Mouse (Mus musculus) kidney, embryonic 15.5 days (tissue): ENCODE data around the gene Mvp. TPM values are rescaled to one million over a fixed set of nuclear protein-coding genes. Genes with fewer than 3 reads are reported as not detected.

Experiments
- ATAC-seq: fragments of 200-750 bp; cut with Nextera tagmentation; replicated peaks from 2 replicates; pipeline ENCODE4 v1.8.0; 2017; ENCODE audit warnings: moderate TSS enrichment; ENCODE audit not compliant: low FRiP score
- H3K27ac ChIP-seq: fragments of 300-500 bp; sonication (generic); 2 replicates; pipeline ENCODE4 v1.5.1; 2015; ENCODE audit warnings: mild to moderate bottlenecking, inconsistent platforms
- H3K27me3 ChIP-seq: fragments of 300-500 bp; sonication (generic); 2 replicates; pipeline ENCODE4 v1.6.1; 2015; ENCODE audit warnings: inconsistent platforms
- H3K36me3 ChIP-seq: fragments of 300-500 bp; sonication (generic); 2 replicates; pipeline ENCODE4 v1.6.1; 2015; ENCODE audit warnings: inconsistent platforms
- H3K4me1 ChIP-seq: fragments of 300-500 bp; sonication (generic); 2 replicates; pipeline ENCODE4 v1.6.1; 2015; ENCODE audit warnings: inconsistent platforms
- H3K4me2 ChIP-seq: fragments of 300-500 bp; sonication (generic); 2 replicates; pipeline ENCODE4 v1.6.1; 2015; ENCODE audit warnings: moderate library complexity, mild to moderate bottlenecking, inconsistent platforms
- H3K4me3 ChIP-seq: fragments of 300-500 bp; sonication (generic); replicated peaks from 2 replicates; pipeline ENCODE4 v1.5.1; 2015; ENCODE audit warnings: mild to moderate bottlenecking, inconsistent platforms
- H3K9ac ChIP-seq: fragments of 300-500 bp; sonication (generic); 2 replicates; pipeline ENCODE4 v1.6.1; 2015; ENCODE audit warnings: mild to moderate bottlenecking, inconsistent platforms
- H3K9me3 ChIP-seq: fragments of 300-500 bp; sonication (generic); replicated peaks from 2 replicates; pipeline ENCODE4 v1.6.1; 2016; ENCODE audit warnings: inconsistent platforms
- WGBS: fragments of 180-500 bp; shearing (Covaris S2); methylation state at CpG from one replicate; pipeline ENCODE4 v1.1.7; 2015; ENCODE audit warnings: mixed read lengths; 5-methylcytosine and 5-hydroxymethylcytosine counted together
- polyA plus RNA-seq: library from polyadenylated mRNA; unstranded; fragments of >200 nt; fragmentation: Nextera tagmentation; extraction: Ambion mirVana; gene quantifications from 2 replicates; pipeline ENCODE4 v1.2.1, GENCODE M21; 2015

Gene Mvp
- polyA plus RNA-seq, 1 experiment from 2014 or later, result 16.8 TPM

DNA sequence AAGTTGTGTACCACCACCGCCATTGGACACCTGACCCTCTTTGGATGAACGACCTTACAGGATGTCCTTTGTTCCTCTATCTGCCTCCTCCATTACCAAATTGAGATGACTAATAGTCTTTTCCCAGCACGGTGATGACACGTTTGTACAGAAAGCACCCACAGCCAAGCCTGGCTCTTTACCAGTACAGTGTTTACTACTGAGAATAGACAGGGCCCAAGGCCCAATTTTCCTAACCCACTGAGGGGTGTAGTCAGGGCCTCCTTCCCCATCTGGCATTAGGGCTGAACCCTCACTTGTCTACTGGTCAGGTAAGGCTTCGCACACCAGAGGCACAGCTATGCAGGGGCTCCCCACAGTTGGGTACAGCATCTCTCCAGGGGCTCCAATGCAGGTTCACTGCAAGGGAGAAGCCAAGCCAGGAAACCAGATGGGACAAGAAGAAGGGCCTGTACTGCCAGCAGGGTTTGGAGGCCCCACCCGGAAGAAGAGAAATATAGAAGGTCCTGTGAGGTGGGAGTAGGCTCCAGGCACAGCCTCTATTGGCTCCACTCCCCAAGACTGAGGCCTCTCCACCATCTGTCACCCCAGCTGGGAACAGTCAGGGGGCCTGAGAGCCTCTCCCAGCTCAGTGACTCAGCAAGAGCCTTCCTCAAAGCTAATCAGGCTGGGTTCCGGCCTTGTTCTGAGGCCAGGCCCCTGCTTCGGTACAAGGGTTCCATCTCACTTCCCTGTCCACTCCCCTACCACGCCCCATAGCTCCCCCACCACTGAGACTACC is 6.0 kb downstream of the Mvp start:
- Histone ChIP-seq H3K4me1 (peaks cover 25% of the 10 kb centered on the region), H3K4me3 (no peak overlapping the region), H3K27ac (peak overlapping the region; percentile 89), H3K9me3 (no peaks in the 10 kb centered on the region), H3K4me2 (no peak overlapping the region; the same call in 1 of the 2 replicates), H3K36me3 (peaks cover 15% of the 10 kb centered on the region), H3K27me3 (no peaks in the 10 kb centered on the region), H3K9ac (peak overlapping the region; percentile 37; the same call in 1 of the 2 replicates)
- WGBS, result 43% methylated on average over 9 of the region's 9 CpGs
- peak; percentile 87 for ATAC-seq

- no peak overlapping the region for H3K27ac ChIP-seq
- H3K36me3 ChIP-seq, result peaks cover 5% of the 10 kb centered on the region
- no peak overlapping the region for H3K4me3 ChIP-seq
- H3K9me3 ChIP-seq, result no peaks in the 10 kb centered on the region
- H3K9ac ChIP-seq, result no peak overlapping the region
- H3K4me1 ChIP-seq, result peaks cover 20% of the 10 kb centered on the region
- ATAC-seq, result no peak
- no peaks in the 10 kb centered on the region for H3K27me3 ChIP-seq
- H3K4me2 ChIP-seq, result no peak overlapping the region
- 85% methylated on average over 6 of the region's 6 CpGs for WGBS
Measured at GRCm38 (mm10) chr7:127007313-127008024, 7.0 kb downstream of the Mvp start.

GRCm38 (mm10) chr7:127004122-127004875 is 10.1 kb downstream of the Mvp start:
- Histone ChIP-seq H3K36me3 (no peaks in the 10 kb centered on the region), H3K9ac (no peak overlapping the region), H3K4me3 (no peak overlapping the region), H3K27me3 (no peaks in the 10 kb centered on the region), H3K27ac (no peak overlapping the region), H3K4me1 (peaks cover 12% of the 10 kb centered on the region), H3K9me3 (no peaks in the 10 kb centered on the region), H3K4me2 (no peak overlapping the region)
- no peak for ATAC-seq
- WGBS, result 87% methylated on average over 4 of the region's 4 CpGs

DNA sequence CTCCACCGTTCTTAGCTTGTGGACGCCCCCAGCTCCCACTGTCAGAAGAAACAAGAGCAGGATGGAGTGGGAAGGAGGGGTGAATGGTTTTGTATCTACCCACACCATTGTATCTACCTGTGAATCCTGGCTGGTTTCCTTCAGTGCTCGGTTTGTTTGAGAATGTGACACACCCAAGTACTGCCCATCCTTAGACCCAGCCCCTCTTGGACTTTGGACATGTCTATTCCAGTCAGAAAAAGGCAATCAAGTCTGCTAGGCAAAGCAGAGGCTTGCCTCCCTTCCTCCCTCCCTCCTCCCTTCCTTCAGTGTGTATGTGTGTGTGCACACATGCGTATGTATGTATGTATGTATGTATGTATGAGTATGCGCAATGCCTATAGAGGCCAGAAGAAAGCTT is 10.8 kb downstream of the Mvp start:
- no peak overlapping the region for H3K27ac ChIP-seq
- H3K9ac ChIP-seq, result no peak overlapping the region
- no peak overlapping the region for H3K4me3 ChIP-seq
- no peaks in the 10 kb centered on the region for H3K36me3 ChIP-seq
- no peak for ATAC-seq
- no peaks in the 10 kb centered on the region for H3K27me3 ChIP-seq
- H3K4me2 ChIP-seq, result no peak overlapping the region
- peaks cover 5% of the 10 kb centered on the region for H3K4me1 ChIP-seq
- H3K9me3 ChIP-seq, result no peaks in the 10 kb centered on the region
- WGBS, result 91% methylated on average over 5 of the region's 5 CpGs

GRCm38 (mm10) chr7:126999568-126999967 is 14.9 kb downstream of the Mvp start:
- Histone ChIP-seq H3K27ac (no peak overlapping the region), H3K9ac (no peak overlapping the region), H3K9me3 (0 out of 2 replicates have a peak, but pooled peaks cover 5% of the 10 kb centered on the region), H3K36me3 (peaks cover 9% of the 10 kb centered on the region; the same call in 1 of the 2 replicates), H3K27me3 (no peaks in the 10 kb centered on the region), H3K4me3 (no peak overlapping the region), H3K4me1 (no peaks in the 10 kb centered on the region), H3K4me2 (no peak overlapping the region)
- 76% methylated on average over 10 of the region's 10 CpGs for WGBS
- no peak for ATAC-seq

DNA sequence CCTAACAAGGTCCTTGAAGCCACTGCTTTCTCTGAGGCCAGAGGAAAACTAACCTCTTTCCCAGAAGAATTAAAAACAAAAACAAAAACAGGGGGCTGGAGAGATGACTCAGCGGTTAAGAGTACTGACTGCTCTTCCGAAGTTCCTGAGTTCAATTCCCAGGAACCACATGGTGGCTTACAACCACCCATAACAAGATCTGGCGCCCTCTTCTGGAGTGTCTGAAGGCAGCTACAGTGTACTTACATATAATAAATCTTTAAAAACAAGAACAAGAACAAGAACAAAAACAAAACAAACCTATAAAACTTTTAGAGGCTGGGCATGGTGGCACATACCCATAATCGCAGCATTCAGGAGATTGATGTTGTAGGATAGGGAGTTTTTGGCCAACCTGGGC is 18.0 kb downstream of the Mvp start:
- H3K4me1 ChIP-seq, result 0 out of 2 replicates have a peak, but pooled peaks cover 4% of the 10 kb centered on the region
- H3K4me2 ChIP-seq, result no peak overlapping the region
- peaks cover 9% of the 10 kb centered on the region; the same call in 1 of the 2 replicates for H3K36me3 ChIP-seq
- no peak overlapping the region for H3K9ac ChIP-seq
- 82% methylated on average over 4 of the region's 4 CpGs for WGBS
- 0 out of 2 replicates have a peak, but pooled peaks cover 5% of the 10 kb centered on the region for H3K9me3 ChIP-seq
- no peak overlapping the region for H3K4me3 ChIP-seq
- no peak for ATAC-seq
- no peak overlapping the region for H3K27ac ChIP-seq
- no peaks in the 10 kb centered on the region for H3K27me3 ChIP-seq

DNA sequence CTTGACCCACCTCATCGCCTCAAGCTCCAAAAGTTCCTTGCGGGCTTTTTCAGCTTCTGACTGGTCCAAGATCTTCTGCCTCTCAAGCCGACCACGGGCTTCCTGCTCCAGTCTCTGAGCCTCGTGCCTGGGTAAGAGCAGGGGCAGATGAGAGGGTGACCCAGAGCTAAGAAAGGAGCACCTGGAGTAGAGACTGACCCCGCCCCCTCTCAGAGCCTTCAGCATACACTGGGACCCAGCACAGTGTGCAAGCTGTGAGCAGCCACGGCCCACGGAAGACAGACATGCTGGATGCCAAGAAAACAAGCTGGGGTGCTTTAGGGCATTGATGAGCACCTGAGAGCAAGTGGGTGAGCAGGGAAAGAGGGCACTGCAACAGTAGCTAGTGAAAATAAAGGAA is 25.6 kb downstream of the Mvp start:
- Histone ChIP-seq H3K4me1 (0 out of 2 replicates have a peak, but pooled peaks cover 6% of the 10 kb centered on the region), H3K27ac (no peak overlapping the region), H3K27me3 (no peaks in the 10 kb centered on the region), H3K9ac (no peak overlapping the region), H3K4me2 (no peak overlapping the region), H3K4me3 (no peak overlapping the region), H3K36me3 (no peaks in the 10 kb centered on the region), H3K9me3 (no peaks in the 10 kb centered on the region)
- WGBS, result 74% methylated on average over 8 of the region's 8 CpGs
- no peak for ATAC-seq

DNA sequence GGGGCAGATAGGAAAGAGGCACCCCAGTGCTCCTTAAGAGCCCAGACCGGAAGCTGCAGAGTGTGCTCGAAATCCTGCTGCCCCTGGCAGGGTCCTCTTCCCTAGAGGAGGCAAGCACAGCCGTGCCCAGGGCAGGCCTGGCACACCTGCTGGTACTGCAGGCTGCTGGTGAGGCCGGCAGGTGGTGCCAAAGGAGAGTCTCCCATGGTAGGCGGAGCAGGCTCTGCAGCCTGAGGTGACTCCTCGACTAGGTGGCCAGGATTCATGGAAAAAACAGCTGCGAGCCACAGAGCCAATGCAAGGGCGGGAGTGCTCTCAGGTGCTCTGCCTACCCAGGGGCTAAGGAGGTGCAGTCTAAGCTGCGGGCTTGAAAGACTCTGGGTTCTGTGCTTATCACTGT is 28.1 kb downstream of the Mvp start:
- 39% methylated on average over 9 of the region's 9 CpGs for WGBS
- Histone ChIP-seq H3K4me3 (no peak overlapping the region), H3K4me2 (no peak overlapping the region), H3K9me3 (no peaks in the 10 kb centered on the region), H3K27ac (no peak overlapping the region), H3K36me3 (peaks cover 3% of the 10 kb centered on the region), H3K27me3 (no peaks in the 10 kb centered on the region), H3K4me1 (0 out of 2 replicates have a peak, but pooled peaks cover 2% of the 10 kb centered on the region), H3K9ac (no peak overlapping the region)
- ATAC-seq, result peak; percentile 66

- ATAC-seq, result no peak
- no peak overlapping the region for H3K4me3 ChIP-seq
- H3K27ac ChIP-seq, result no peak overlapping the region
- no peak overlapping the region for H3K4me2 ChIP-seq
- WGBS, result 22% methylated on average over 10 of the region's 10 CpGs
- no peak overlapping the region for H3K9ac ChIP-seq
- no peaks in the 10 kb centered on the region for H3K9me3 ChIP-seq
- H3K4me1 ChIP-seq, result 0 out of 2 replicates have a peak, but pooled peaks cover 2% of the 10 kb centered on the region
- H3K27me3 ChIP-seq, result no peaks in the 10 kb centered on the region
- H3K36me3 ChIP-seq, result peaks cover 17% of the 10 kb centered on the region
Measured at GRCm38 (mm10) chr7:126984667-126985444, 29.6 kb downstream of the Mvp start.

DNA sequence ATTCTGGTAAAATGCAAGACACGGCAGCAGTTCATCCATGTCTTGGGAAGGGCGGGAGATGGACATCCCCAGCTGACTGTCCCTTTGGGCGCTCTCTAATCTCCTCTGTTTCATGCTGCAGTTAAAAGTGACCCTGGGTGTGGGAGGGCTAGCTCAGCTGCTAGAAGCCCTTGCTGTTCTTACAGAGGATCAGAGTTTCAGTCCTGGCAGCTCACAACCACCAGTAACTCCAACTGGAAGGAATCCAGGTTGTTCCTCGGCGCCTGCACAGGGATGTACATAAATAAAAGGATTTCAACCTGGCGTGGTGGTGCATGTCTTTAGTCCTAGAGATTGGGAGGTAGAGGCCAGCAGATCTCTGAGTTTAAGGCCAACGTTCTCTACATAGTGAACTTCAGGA is 31.3 kb downstream of the Mvp start:
- Histone ChIP-seq H3K9me3 (no peaks in the 10 kb centered on the region), H3K27ac (no peak overlapping the region), H3K9ac (no peak overlapping the region), H3K4me3 (no peak overlapping the region), H3K27me3 (no peaks in the 10 kb centered on the region), H3K36me3 (peaks cover 34% of the 10 kb centered on the region), H3K4me1 (peaks cover 7% of the 10 kb centered on the region; the same call in 1 of the 2 replicates), H3K4me2 (no peak overlapping the region)
- no peak for ATAC-seq
- 70% methylated on average over 7 of the region's 7 CpGs for WGBS

DNA sequence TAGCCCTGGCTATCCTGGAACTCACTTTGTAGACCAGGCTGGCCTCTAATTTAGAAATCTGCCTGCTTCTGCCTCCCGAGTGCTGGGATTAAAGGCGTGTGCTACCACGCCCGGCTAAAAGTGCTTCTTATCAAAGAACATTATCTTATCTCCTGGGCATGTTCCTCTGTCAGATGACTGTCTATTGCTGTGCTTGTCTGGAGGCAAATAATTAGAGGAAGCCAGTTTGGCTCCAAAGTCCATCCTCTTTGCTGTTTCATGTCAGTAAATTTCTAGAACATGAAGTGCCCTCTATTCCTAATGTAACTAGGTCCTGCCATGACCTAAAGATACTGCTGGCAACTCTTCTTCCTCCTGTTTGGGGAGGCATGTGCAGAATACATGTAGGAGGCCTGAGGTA is 32.4 kb downstream of the Mvp start:
- peaks cover 38% of the 10 kb centered on the region for H3K36me3 ChIP-seq
- H3K9me3 ChIP-seq, result no peaks in the 10 kb centered on the region
- peaks cover 17% of the 10 kb centered on the region for H3K4me1 ChIP-seq
- no peak overlapping the region for H3K4me3 ChIP-seq
- H3K27ac ChIP-seq, result no peak overlapping the region
- no peak overlapping the region for H3K9ac ChIP-seq
- no peak for ATAC-seq
- no peak overlapping the region for H3K4me2 ChIP-seq
- no peaks in the 10 kb centered on the region for H3K27me3 ChIP-seq
- WGBS, result 83% methylated on average over 4 of the region's 4 CpGs
